Mouse (Mus musculus): ENCODE measurements at regions not wholly inside any gene's neighbourhood (a gene's known extent, or its start where the extent isn't known, plus 50 kb on each side); places are given as distances from the start of the nearest gene placed in this dataset.

- no peaks in the 10 kb centered on the region for H3K27me3 ChIP-seq (ENCODE audit: control insufficient read depth)
- no peaks in the 10 kb centered on the region for H3K36me3 ChIP-seq (ENCODE audit: control insufficient read depth)
- H3K9me3 ChIP-seq (ENCODE audit: control insufficient read depth, low read length): no peaks in the 10 kb centered on the region
- no peak for TF ChIP-seq GATA1 (IDR thresholded peaks at IDR 0.05; ENCODE audit: low read length)
- no peak for TF ChIP-seq TAL1 (IDR thresholded peaks at IDR 0.05; ENCODE audit: low read length)
- H3K4me1 ChIP-seq (ENCODE audit: control insufficient read depth): no peaks in the 10 kb centered on the region
- H3K4me3 ChIP-seq (replicated peaks): no peak overlapping the region
Observed at GRCm38 (mm10) chr5:111619974-111620373, 113.8 kb upstream of the Gm26897 start.

- no peaks in the 10 kb centered on the region for H3K4me1 ChIP-seq (ENCODE audit: control insufficient read depth)
- no peaks in the 10 kb centered on the region for H3K27me3 ChIP-seq (ENCODE audit: control insufficient read depth)
- no peaks in the 10 kb centered on the region for H3K36me3 ChIP-seq (ENCODE audit: control insufficient read depth)
- no peak overlapping the region for H3K4me3 ChIP-seq (replicated peaks)
- no peaks in the 10 kb centered on the region for H3K9me3 ChIP-seq (ENCODE audit: control insufficient read depth, low read length)
- TF ChIP-seq TAL1 (IDR thresholded peaks at IDR 0.05; ENCODE audit: low read length) (no peak), GATA1 (IDR thresholded peaks at IDR 0.05; ENCODE audit: low read length) (no peak)
Observed at GRCm38 (mm10) chr5:111620626-111621025, 113.1 kb upstream of the Gm26897 start.

GRCm38 (mm10) chr5:111622481-111622880 is 111.2 kb upstream of the Gm26897 start:
- Histone ChIP-seq H3K36me3 (ENCODE audit: control insufficient read depth) (no peaks in the 10 kb centered on the region), H3K27me3 (ENCODE audit: control insufficient read depth) (no peaks in the 10 kb centered on the region), H3K4me1 (ENCODE audit: control insufficient read depth) (no peaks in the 10 kb centered on the region), H3K9me3 (ENCODE audit: control insufficient read depth, low read length) (no peaks in the 10 kb centered on the region), H3K4me3 (replicated peaks) (no peak overlapping the region)
- TF ChIP-seq TAL1 (IDR thresholded peaks at IDR 0.05; ENCODE audit: low read length) (no peak), GATA1 (IDR thresholded peaks at IDR 0.05; ENCODE audit: low read length) (no peak)

- no peaks in the 10 kb centered on the region for H3K4me1 ChIP-seq (ENCODE audit: control insufficient read depth)
- no peak overlapping the region for H3K4me3 ChIP-seq (replicated peaks)
- H3K27me3 ChIP-seq (ENCODE audit: control insufficient read depth): peaks cover 7% of the 10 kb centered on the region; the same call in 1 of the 2 replicates
- TF ChIP-seq TAL1 (IDR thresholded peaks at IDR 0.05; ENCODE audit: low read length) (no peak), GATA1 (IDR thresholded peaks at IDR 0.05; ENCODE audit: low read length) (no peak)
- H3K36me3 ChIP-seq (ENCODE audit: control insufficient read depth): no peaks in the 10 kb centered on the region; the same call in 1 of the 2 replicates
- H3K9me3 ChIP-seq (ENCODE audit: control insufficient read depth, low read length): peaks cover 33% of the 10 kb centered on the region
Observed at GRCm38 (mm10) chr5:111626273-111626798, 107.4 kb upstream of the Gm26897 start.

GRCm38 (mm10) chr5:111630313-111630844 is 103.3 kb upstream of the Gm26897 start:
- Histone ChIP-seq H3K9me3 (ENCODE audit: control insufficient read depth, low read length) (peaks cover 58% of the 10 kb centered on the region), H3K27me3 (ENCODE audit: control insufficient read depth) (peaks cover 7% of the 10 kb centered on the region; the same call in 1 of the 2 replicates), H3K4me1 (ENCODE audit: control insufficient read depth) (no peaks in the 10 kb centered on the region), H3K36me3 (ENCODE audit: control insufficient read depth) (no peaks in the 10 kb centered on the region; the same call in 1 of the 2 replicates), H3K4me3 (replicated peaks) (no peak overlapping the region)
- TF ChIP-seq GATA1 (IDR thresholded peaks at IDR 0.05; ENCODE audit: low read length): no peak
- no peak for TF ChIP-seq TAL1 (IDR thresholded peaks at IDR 0.05; ENCODE audit: low read length)

GRCm38 (mm10) chr5:111631572-111632161 is 102.1 kb upstream of the Gm26897 start:
- H3K4me1 ChIP-seq (ENCODE audit: control insufficient read depth): no peaks in the 10 kb centered on the region
- no peaks in the 10 kb centered on the region; the same call in 1 of the 2 replicates for H3K36me3 ChIP-seq (ENCODE audit: control insufficient read depth)
- peaks cover 58% of the 10 kb centered on the region for H3K9me3 ChIP-seq (ENCODE audit: control insufficient read depth, low read length)
- TF ChIP-seq TAL1 (IDR thresholded peaks at IDR 0.05; ENCODE audit: low read length) (no peak), GATA1 (IDR thresholded peaks at IDR 0.05; ENCODE audit: low read length) (no peak)
- no peak overlapping the region for H3K4me3 ChIP-seq (replicated peaks)
- peaks cover 7% of the 10 kb centered on the region; the same call in 1 of the 2 replicates for H3K27me3 ChIP-seq (ENCODE audit: control insufficient read depth)

GRCm38 (mm10) chr5:111635092-111635491 is 98.6 kb upstream of the Gm26897 start:
- Histone ChIP-seq H3K36me3 (ENCODE audit: control insufficient read depth) (no peaks in the 10 kb centered on the region), H3K27me3 (ENCODE audit: control insufficient read depth) (peaks cover 19% of the 10 kb centered on the region), H3K4me1 (ENCODE audit: control insufficient read depth) (no peaks in the 10 kb centered on the region), H3K9me3 (ENCODE audit: control insufficient read depth, low read length) (peaks cover 36% of the 10 kb centered on the region), H3K4me3 (replicated peaks) (no peak overlapping the region)
- TF ChIP-seq GATA1 (IDR thresholded peaks at IDR 0.05; ENCODE audit: low read length) (no peak), TAL1 (IDR thresholded peaks at IDR 0.05; ENCODE audit: low read length) (no peak)

GRCm38 (mm10) chr5:111636969-111637368 is 96.8 kb upstream of the Gm26897 start:
- peaks cover 22% of the 10 kb centered on the region for H3K9me3 ChIP-seq (ENCODE audit: control insufficient read depth, low read length)

GRCm38 (mm10) chr5:111638306-111638705 is 95.4 kb upstream of the Gm26897 start:
- Histone ChIP-seq H3K9me3 (ENCODE audit: control insufficient read depth, low read length) (peaks cover 10% of the 10 kb centered on the region), H3K4me1 (ENCODE audit: control insufficient read depth) (no peaks in the 10 kb centered on the region), H3K4me3 (replicated peaks) (no peak overlapping the region), H3K36me3 (ENCODE audit: control insufficient read depth) (no peaks in the 10 kb centered on the region), H3K27me3 (ENCODE audit: control insufficient read depth) (peaks cover 17% of the 10 kb centered on the region)
- no peak for TF ChIP-seq GATA1 (IDR thresholded peaks at IDR 0.05; ENCODE audit: low read length)
- no peak for TF ChIP-seq TAL1 (IDR thresholded peaks at IDR 0.05; ENCODE audit: low read length)

More at GRCm38 (mm10) chr5:111636969-111637368, 96.8 kb upstream of the Gm26897 start:
- Histone ChIP-seq H3K27me3 (ENCODE audit: control insufficient read depth) (peaks cover 17% of the 10 kb centered on the region), H3K4me3 (replicated peaks) (no peak overlapping the region), H3K36me3 (ENCODE audit: control insufficient read depth) (no peaks in the 10 kb centered on the region), H3K4me1 (ENCODE audit: control insufficient read depth) (no peaks in the 10 kb centered on the region)
- TF ChIP-seq TAL1 (IDR thresholded peaks at IDR 0.05; ENCODE audit: low read length) (no peak), GATA1 (IDR thresholded peaks at IDR 0.05; ENCODE audit: low read length) (no peak)
